Mouse (Mus musculus) testis, adult 2 months (tissue): Measurements from ENCODE around the gene Wfdc17.

Experiments
- CTCF ChIP-seq: fragments of 200-500 bp; IDR thresholded peaks from 2 replicates; pipeline ENCODE4 v1.5.1; 2012; ENCODE audit warnings: low read depth, mild to moderate bottlenecking, inconsistent platforms, low read length, moderate library complexity; ENCODE audit not compliant: control insufficient read depth, insufficient read depth, insufficient replicate concordance
- POLR2A ChIP-seq: fragments of 200-500 bp; IDR thresholded peaks from 2 replicates; pipeline ENCODE4 v1.6.1; 2012; ENCODE audit warnings: low read depth, mild to moderate bottlenecking, inconsistent platforms, low read length, moderate library complexity; ENCODE audit not compliant: control insufficient read depth

- no peak for TF ChIP-seq CTCF
- no peak for TF ChIP-seq POLR2A
These were observed 25.1 kb downstream of the Wfdc17 start for GRCm38 (mm10) chr11:83728757-83729432.
